Mouse (Mus musculus) midbrain, embryonic 10.5 days (tissue): ENCODE measurements around the gene Cttnbp2. TPM values are rescaled to one million over a fixed set of nuclear protein-coding genes. Genes with fewer than 3 reads are reported as not detected.
A peak's percentile ranks its signal among the peaks of the same experiment; 100 is the strongest.
"Not testable (repeated sequence)": the region's sequence is repeated elsewhere in the genome, so short reads cannot be mapped to it uniquely, and the experiment has no call there.

Experiments
- DNase-seq: peaks from one replicate; pipeline ENCODE4 v3.0.0-alpha.2; 2017; ENCODE audit warnings: low spot score
- H3K27ac ChIP-seq: fragments of 300-500 bp; sonication (generic); replicated peaks from 2 replicates; pipeline ENCODE4 v1.5.1; 2016; ENCODE audit warnings: mild to moderate bottlenecking
- H3K27me3 ChIP-seq: fragments of 300-500 bp; sonication (generic); 2 replicates; pipeline ENCODE4 v1.6.1; 2016; ENCODE audit warnings: low read depth, mild to moderate bottlenecking; ENCODE audit not compliant: poor library complexity, severe bottlenecking
- H3K36me3 ChIP-seq: fragments of 300-500 bp; sonication (generic); 2 replicates; pipeline ENCODE4 v1.6.1; 2016; ENCODE audit warnings: mild to moderate bottlenecking, moderate library complexity
- H3K4me1 ChIP-seq: fragments of 300-500 bp; sonication (generic); 2 replicates; pipeline ENCODE4 v1.6.1; 2016
- H3K4me3 ChIP-seq: fragments of 300-500 bp; sonication (generic); 2 replicates; pipeline ENCODE4 v1.5.1; 2016; ENCODE audit warnings: mild to moderate bottlenecking, moderate library complexity
- H3K9me3 ChIP-seq: fragments of 300-500 bp; sonication (generic); replicated peaks from 2 replicates; pipeline ENCODE4 v1.6.1; 2016; ENCODE audit warnings: mild to moderate bottlenecking
- WGBS: fragments of 180-500 bp; shearing (Covaris S2); methylation state at CpG from one replicate; pipeline ENCODE4 v1.1.7; 2016; 5-methylcytosine and 5-hydroxymethylcytosine counted together
- polyA plus RNA-seq: library from polyadenylated mRNA; unstranded; fragments of >200 nt; fragmentation: Nextera tagmentation; extraction: Ambion mirVana; gene quantifications from 2 replicates; pipeline ENCODE4 v1.2.1, GENCODE M21; 2016

The Cttnbp2 gene
- polyA plus RNA-seq, 1 experiment from 2014 or later: 8.1 TPM

GRCm38 (mm10) chr6:18380300-18381202, 134.1 kb downstream of the Cttnbp2 start:
- Histone ChIP-seq H3K27me3 (no peaks in the 10 kb centered on the region), H3K4me1 (no peaks in the 10 kb centered on the region), H3K36me3 (peaks cover 4% of the 10 kb centered on the region; the same call in 1 of the 2 replicates), H3K4me3 (no peak overlapping the region), H3K9me3 (no peaks in the 10 kb centered on the region), H3K27ac (no peak overlapping the region)
- DNase-seq: no peak
- WGBS: 83% methylated on average over 13 of the region's 13 CpGs

GRCm38 (mm10) chr6:18377755-18378154, 136.9 kb downstream of the Cttnbp2 start:
- WGBS: 85% methylated on average over 2 of the region's 2 CpGs
- DNase-seq, H3K27ac ChIP-seq, H3K36me3 ChIP-seq, H3K4me1 ChIP-seq, H3K4me3 ChIP-seq, H3K9me3 ChIP-seq, H3K27me3 ChIP-seq: not testable (repeated sequence)

GRCm38 (mm10) chr6:18374744-18375143, 139.9 kb downstream of the Cttnbp2 start:
- H3K4me3 ChIP-seq: no peak overlapping the region
- H3K9me3 ChIP-seq: no peaks in the 10 kb centered on the region
- H3K27me3 ChIP-seq: no peaks in the 10 kb centered on the region
- no peak overlapping the region for H3K27ac ChIP-seq
- DNase-seq: no peak
- H3K4me1 ChIP-seq: no peaks in the 10 kb centered on the region
- 86% methylated on average over 4 of the region's 4 CpGs for WGBS
- H3K36me3 ChIP-seq: no peaks in the 10 kb centered on the region

GRCm38 (mm10) chr6:18373652-18374051, 141.0 kb downstream of the Cttnbp2 start:
- no peak for DNase-seq
- Histone ChIP-seq H3K36me3 (no peaks in the 10 kb centered on the region), H3K27ac (no peak overlapping the region), H3K4me3 (no peak overlapping the region), H3K9me3 (no peaks in the 10 kb centered on the region), H3K4me1 (no peaks in the 10 kb centered on the region), H3K27me3 (no peaks in the 10 kb centered on the region)
- 81% methylated on average over 1 of the region's 1 CpGs for WGBS

GRCm38 (mm10) chr6:18372447-18373228, 142.0 kb downstream of the Cttnbp2 start:
- Histone ChIP-seq H3K9me3 (no peaks in the 10 kb centered on the region), H3K27me3 (no peaks in the 10 kb centered on the region), H3K36me3 (no peaks in the 10 kb centered on the region), H3K4me3 (no peak overlapping the region), H3K4me1 (no peaks in the 10 kb centered on the region), H3K27ac (no peak overlapping the region)
- peak; percentile 59 for DNase-seq
- 39% methylated on average over 7 of the region's 7 CpGs for WGBS

GRCm38 (mm10) chr6:18369723-18370122, 144.9 kb downstream of the Cttnbp2 start:
- H3K9me3 ChIP-seq: no peaks in the 10 kb centered on the region
- no peaks in the 10 kb centered on the region for H3K4me1 ChIP-seq
- 89% methylated on average over 4 of the region's 4 CpGs for WGBS
- H3K4me3 ChIP-seq: no peak overlapping the region
- H3K27ac ChIP-seq: no peak overlapping the region
- DNase-seq: no peak
- no peaks in the 10 kb centered on the region for H3K36me3 ChIP-seq
- no peaks in the 10 kb centered on the region for H3K27me3 ChIP-seq

GRCm38 (mm10) chr6:18369054-18369453, 145.6 kb downstream of the Cttnbp2 start:
- H3K4me1 ChIP-seq: no peaks in the 10 kb centered on the region
- no peak for DNase-seq
- H3K27me3 ChIP-seq: no peaks in the 10 kb centered on the region
- no peaks in the 10 kb centered on the region for H3K36me3 ChIP-seq
- no peak overlapping the region for H3K4me3 ChIP-seq
- WGBS: 61% methylated on average over 3 of the region's 3 CpGs
- H3K27ac ChIP-seq: no peak overlapping the region
- H3K9me3 ChIP-seq: no peaks in the 10 kb centered on the region

GRCm38 (mm10) chr6:18362232-18362631, 152.4 kb downstream of the Cttnbp2 start:
- H3K4me1 ChIP-seq: peaks cover 2% of the 10 kb centered on the region
- no peak overlapping the region for H3K4me3 ChIP-seq
- no peaks in the 10 kb centered on the region for H3K9me3 ChIP-seq
- H3K27me3 ChIP-seq: no peaks in the 10 kb centered on the region
- 94% methylated on average over 5 of the region's 5 CpGs for WGBS
- no peak overlapping the region for H3K27ac ChIP-seq
- DNase-seq: no peak
- no peaks in the 10 kb centered on the region for H3K36me3 ChIP-seq

GRCm38 (mm10) chr6:18360955-18361354, 153.7 kb downstream of the Cttnbp2 start:
- H3K4me3 ChIP-seq: no peak overlapping the region
- H3K9me3 ChIP-seq: no peaks in the 10 kb centered on the region
- no peak overlapping the region for H3K27ac ChIP-seq
- H3K4me1 ChIP-seq: peaks cover 6% of the 10 kb centered on the region
- H3K27me3 ChIP-seq: no peaks in the 10 kb centered on the region
- no peaks in the 10 kb centered on the region for H3K36me3 ChIP-seq
- DNase-seq: no peak

GRCm38 (mm10) chr6:18360154-18360553, 154.5 kb downstream of the Cttnbp2 start:
- no peak overlapping the region for H3K27ac ChIP-seq
- no peak for DNase-seq
- no peaks in the 10 kb centered on the region for H3K9me3 ChIP-seq
- H3K4me3 ChIP-seq: no peak overlapping the region
- 82% methylated on average over 1 of the region's 1 CpGs for WGBS
- H3K27me3 ChIP-seq: no peaks in the 10 kb centered on the region
- H3K36me3 ChIP-seq: no peaks in the 10 kb centered on the region
- peaks cover 6% of the 10 kb centered on the region for H3K4me1 ChIP-seq

GRCm38 (mm10) chr6:18349153-18349858, 165.3 kb downstream of the Cttnbp2 start:
- H3K27me3 ChIP-seq: no peaks in the 10 kb centered on the region
- no peaks in the 10 kb centered on the region for H3K9me3 ChIP-seq
- H3K4me1 ChIP-seq: no peaks in the 10 kb centered on the region
- H3K4me3 ChIP-seq: no peak overlapping the region
- no peaks in the 10 kb centered on the region for H3K36me3 ChIP-seq
- WGBS: 75% methylated on average over 3 of the region's 3 CpGs
- no peak for DNase-seq
- H3K27ac ChIP-seq: no peak overlapping the region

- Histone ChIP-seq H3K27ac (no peak overlapping the region), H3K9me3 (no peaks in the 10 kb centered on the region), H3K4me3 (no peak overlapping the region), H3K36me3 (no peaks in the 10 kb centered on the region), H3K4me1 (no peaks in the 10 kb centered on the region), H3K27me3 (no peaks in the 10 kb centered on the region)
- 88% methylated on average over 2 of the region's 2 CpGs for WGBS
- DNase-seq: no peak
These were observed 170.4 kb downstream of the Cttnbp2 start for GRCm38 (mm10) chr6:18344272-18344671.
